In the genomic region with DNA sequence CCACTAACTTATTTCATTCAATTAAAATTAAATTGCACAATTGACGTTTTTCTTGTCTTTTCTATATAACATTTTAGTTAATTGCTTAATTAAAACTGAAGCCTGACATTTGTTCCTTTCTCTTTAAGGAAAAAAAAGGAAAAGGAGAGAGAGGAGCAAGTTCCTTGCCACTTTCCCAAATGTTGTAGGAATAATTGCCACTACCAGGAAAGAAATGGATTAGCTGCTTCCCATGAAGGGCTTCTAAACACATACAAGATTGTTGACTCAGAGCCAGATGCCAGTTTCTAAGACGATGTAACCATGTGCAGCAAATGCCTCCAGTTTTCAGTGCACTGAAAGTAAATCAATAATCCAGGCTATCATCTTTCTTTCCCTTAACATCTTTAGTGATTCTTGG, we compare ENCODE assay signal across 30 mouse cellular contexts.
DNase-seq lines count a peak whose midpoint lies in the region; ATAC-seq and TF ChIP-seq lines count a peak whose summit lies in the region.
"Had no signal": no experiment of that assay in that cellular context is flagged by ENCODE, and none has a peak within 500 bp of the region (broad histone marks: within the 10 kb centered on the region; RNA-seq: fewer than 3 reads in every experiment).

No protein-coding gene starts in this region.

- no peaks in the 10 kb centered on the region for H3K9me3 ChIP-seq in forebrain, postnatal 0 days (ENCODE audit: low read length)
- H3K9me3 ChIP-seq in forebrain, embryonic 16.5 days (ENCODE audit: control insufficient read depth, low read length): no peaks in the 10 kb centered on the region
- H3K9me3 ChIP-seq: embryonic facial prominence, embryonic 13.5 days; forebrain, embryonic 10.5 days; forebrain, embryonic 15.5 days; heart, embryonic 12.5 days; heart, embryonic 15.5 days; hindbrain, embryonic 10.5 days; hindbrain, embryonic 13.5 days; intestine, embryonic 15.5 days had no signal

- H3K4me2 ChIP-seq in forebrain, postnatal 0 days (ENCODE audit: low read depth): no peak overlapping the region
- H3K4me2 ChIP-seq in forebrain, embryonic 16.5 days (ENCODE audit: low read length): no peak overlapping the region
- H3K4me2 ChIP-seq: embryonic facial prominence, embryonic 13.5 days; forebrain, embryonic 15.5 days; heart, embryonic 12.5 days; heart, embryonic 15.5 days; hindbrain, embryonic 13.5 days; intestine, embryonic 15.5 days had no signal

- peak; percentile 30 for DNase-seq in forebrain, postnatal 0 days
- DNase-seq in MN1 (ENCODE audit: low spot score): peak; percentile 13
- DNase-seq in adipocyte (ENCODE audit: low spot score): peak; percentile 16
- DNase-seq in retina, postnatal 1 day: peak; percentile 16
- DNase-seq in lung, postnatal 4 days: no peak
- DNase-seq: adrenal gland, postnatal 10 days; adrenal gland, postnatal 36 days; cerebellum, adult 11 months; cerebellum, adult 2 months; cerebellum, adult 9-11 months; cerebellum, postnatal 25 days; gastrocnemius, postnatal 25 days; heart, adult 18-20 months; heart, postnatal 10 days; heart, postnatal 36 days; kidney, adult 11 months had no signal

- H3K9ac ChIP-seq in forebrain, postnatal 0 days: no peak overlapping the region
- no peak overlapping the region for H3K9ac ChIP-seq in forebrain, embryonic 16.5 days (replicated peaks; ENCODE audit: low read depth, low read length)
- H3K9ac ChIP-seq: embryonic facial prominence, embryonic 13.5 days; forebrain, embryonic 15.5 days; heart, embryonic 12.5 days; heart, embryonic 15.5 days; hindbrain, embryonic 13.5 days; intestine, embryonic 15.5 days had no signal

- no peaks in the 10 kb centered on the region for H3K36me3 ChIP-seq in forebrain, postnatal 0 days (ENCODE audit: insufficient read depth)
- no peaks in the 10 kb centered on the region for H3K36me3 ChIP-seq in forebrain, embryonic 16.5 days (ENCODE audit: control insufficient read depth, insufficient read depth)
- H3K36me3 ChIP-seq: embryonic facial prominence, embryonic 13.5 days; forebrain, embryonic 10.5 days; forebrain, embryonic 15.5 days; G1E; heart, embryonic 12.5 days; heart, embryonic 15.5 days; hindbrain, embryonic 10.5 days; hindbrain, embryonic 13.5 days; intestine, embryonic 15.5 days had no signal

- no peaks in the 10 kb centered on the region for H3K27me3 ChIP-seq in forebrain, postnatal 0 days (ENCODE audit: insufficient read depth, low read length)
- no peaks in the 10 kb centered on the region for H3K27me3 ChIP-seq in forebrain, embryonic 16.5 days (replicated peaks; ENCODE audit: control insufficient read depth, insufficient read depth, low read length)
- H3K27me3 ChIP-seq: CH12.LX; embryonic facial prominence, embryonic 13.5 days; forebrain, embryonic 15.5 days; heart, embryonic 12.5 days; heart, embryonic 15.5 days; hindbrain, embryonic 13.5 days; intestine, embryonic 15.5 days had no signal

- ATAC-seq in forebrain, postnatal 0 days: no peak
- no peak for ATAC-seq in forebrain, embryonic 16.5 days
- ATAC-seq in CD4-positive, CD25-positive, alpha-beta regulatory T cell, adult 4 months: no peak
- ATAC-seq: activated CD4-positive, CD25-positive, alpha-beta regulatory T cell, adult 4 months; forebrain, embryonic 15.5 days; hindbrain, embryonic 16.5 days; intestine, embryonic 15.5 days had no signal

- no peak overlapping the region for H3K4me3 ChIP-seq in forebrain, postnatal 0 days (ENCODE audit: low read depth, low read length)
- H3K4me3 ChIP-seq in forebrain, embryonic 16.5 days (replicated peaks; ENCODE audit: low read length): no peak overlapping the region
- H3K4me3 ChIP-seq: embryonic facial prominence, embryonic 13.5 days; forebrain, embryonic 10.5 days; forebrain, embryonic 15.5 days; heart, embryonic 12.5 days; heart, embryonic 15.5 days; hindbrain, embryonic 10.5 days; hindbrain, embryonic 13.5 days; intestine, embryonic 15.5 days had no signal

- 15% methylated on average over 2 of the region's 2 CpGs for WGBS in forebrain, postnatal 0 days
- WGBS in forebrain, embryonic 16.5 days: 10% methylated on average over 2 of the region's 2 CpGs

- no peak for TF ChIP-seq CTCF in forebrain, postnatal 0 days (IDR thresholded peaks at IDR 0.05; ENCODE audit: low read depth)

- H3K4me1 ChIP-seq in forebrain, postnatal 0 days (ENCODE audit: insufficient read depth): no peaks in the 10 kb centered on the region
- H3K4me1 ChIP-seq in forebrain, embryonic 16.5 days (replicated peaks; ENCODE audit: control insufficient read depth, insufficient read depth, low read length): peaks cover 5% of the 10 kb centered on the region; the same call in 1 of the 2 replicates
- H3K4me1 ChIP-seq: embryonic facial prominence, embryonic 13.5 days; forebrain, embryonic 10.5 days; heart, embryonic 12.5 days; heart, embryonic 15.5 days; hindbrain, embryonic 10.5 days; hindbrain, embryonic 13.5 days; intestine, embryonic 15.5 days had no signal

- H3K27ac ChIP-seq in forebrain, postnatal 0 days (ENCODE audit: low read depth, low read length): no peak overlapping the region
- no peak overlapping the region for H3K27ac ChIP-seq in forebrain, embryonic 16.5 days (ENCODE audit: low read length)
- H3K27ac ChIP-seq: embryonic facial prominence, embryonic 13.5 days; forebrain, embryonic 10.5 days; forebrain, embryonic 15.5 days; heart, embryonic 15.5 days; hindbrain, embryonic 10.5 days; hindbrain, embryonic 13.5 days; intestine, embryonic 15.5 days had no signal

Comparison
In these comparisons a context has a peak if more than half of its experiments do, and no peak if none do; other contexts are left out.
1. DNase-seq: peak in forebrain, postnatal 0 days (single experiment), MN1 (single experiment), adipocyte (single experiment) and retina, postnatal 1 day (single experiment); none in lung, postnatal 4 days (0 of 2).